Mouse (Mus musculus) megakaryocyte, adult 5-6 weeks (primary cell): Measurements from ENCODE around the gene Brf1. TPM values are rescaled to one million over a fixed set of nuclear protein-coding genes. Genes with fewer than 3 reads are reported as not detected.
A peak's percentile ranks its signal among the peaks of the same experiment; 100 is the strongest.

ENCODE experiments used
- ATAC-seq: 2 replicates; pipeline ENCODE4 v1.8.0; 2016; ENCODE audit warnings: mild to moderate bottlenecking, inconsistent platforms; ENCODE audit not compliant: poor library complexity, severe bottlenecking
- total RNA-seq, 2 experiments: library from RNA; stranded (forward) in 1 of 2; stranded (reverse) in 1 of 2; fragments of 153-499, 151-499 nt in 1 of 2; fragments of 221-1000, 200-1000 nt in 1 of 2; gene quantifications; 2 replicates each; pipeline versions ENCODE4 v1.2.3 to v1.2.4; 2015 to 2017

The Brf1 gene
- total RNA-seq, 2 experiments from 2014 or later, result 20.2 to 37.0 TPM

- ATAC-seq, result no peak
These were observed 18.5 kb downstream of the Brf1 start for GRCm38 (mm10) chr12:112982031-112982430.

- no peak for ATAC-seq
These were observed 23.3 kb downstream of the Brf1 start for GRCm38 (mm10) chr12:112977156-112977555.

- peak; percentile 96 for ATAC-seq
These were observed 24.0 kb downstream of the Brf1 start, which contains the start of gene Btbd6 for GRCm38 (mm10) chr12:112976371-112977073. TSS of gene Btbd6 (plus strand) at chr12:112976482.

- no peak for ATAC-seq
These were observed 25.8 kb downstream of the Brf1 start for GRCm38 (mm10) chr12:112974736-112975135.

- no peak for ATAC-seq
These were observed 30.9 kb downstream of the Brf1 start for GRCm38 (mm10) chr12:112969616-112970015.

- no peak for ATAC-seq
These were observed 31.6 kb downstream of the Brf1 start for GRCm38 (mm10) chr12:112968943-112969342.

GRCm38 (mm10) chr12:112965783-112966182 lies 34.7 kb downstream of the Brf1 start:
- no peak for ATAC-seq

- ATAC-seq, result no peak
These were observed 38.6 kb downstream of the Brf1 start for GRCm38 (mm10) chr12:112961872-112962271.

- ATAC-seq, result no peak
These were observed 39.1 kb downstream of the Brf1 start for GRCm38 (mm10) chr12:112961428-112961827.

- ATAC-seq, result no peak
These were observed 41.1 kb downstream of the Brf1 start for GRCm38 (mm10) chr12:112959421-112959820.

GRCm38 (mm10) chr12:112958303-112958702 lies 42.2 kb downstream of the Brf1 start:
- peak; percentile 46 for ATAC-seq

- peak; percentile 80 for ATAC-seq
These were observed 44.7 kb downstream of the Brf1 start for GRCm38 (mm10) chr12:112955800-112956199.

- no peak for ATAC-seq
These were observed 47.5 kb downstream of the Brf1 start for GRCm38 (mm10) chr12:112952926-112953565.

GRCm38 (mm10) chr12:112952433-112952832 lies 48.1 kb downstream of the Brf1 start:
- no peak for ATAC-seq

GRCm38 (mm10) chr12:112951150-112951842 lies 49.2 kb downstream of the Brf1 start:
- no peak for ATAC-seq

- no peak for ATAC-seq
These were observed 49.8 kb downstream of the Brf1 start for GRCm38 (mm10) chr12:112950761-112951129.

- ATAC-seq, result peak; percentile 79
These were observed 50.3 kb downstream of the Brf1 start for GRCm38 (mm10) chr12:112950040-112950760.

- ATAC-seq, result 0 out of 2 replicates have a peak, but pooled peaks have one; percentile 25
These were observed 53.2 kb downstream of the Brf1 start for GRCm38 (mm10) chr12:112947307-112947706.

- ATAC-seq, result no peak
These were observed 56.8 kb downstream of the Brf1 start for GRCm38 (mm10) chr12:112943669-112944068.

- ATAC-seq, result peak; percentile 75
These were observed 58.5 kb downstream of the Brf1 start, which contains the start of gene Nudt14 for GRCm38 (mm10) chr12:112941776-112942713. TSS of gene Nudt14 (minus strand) at chr12:112942124.
